Mouse (Mus musculus) naive thymus-derived CD4-positive, alpha-beta T cell, adult 2 months (primary cell): Measurements from ENCODE around the gene Nubpl.

Experiments used
- DNase-seq: peaks from one replicate; pipeline ENCODE4 v3.0.0-alpha.2; 2011; ENCODE audit warnings: low read depth

Nubpl gene

DNA sequence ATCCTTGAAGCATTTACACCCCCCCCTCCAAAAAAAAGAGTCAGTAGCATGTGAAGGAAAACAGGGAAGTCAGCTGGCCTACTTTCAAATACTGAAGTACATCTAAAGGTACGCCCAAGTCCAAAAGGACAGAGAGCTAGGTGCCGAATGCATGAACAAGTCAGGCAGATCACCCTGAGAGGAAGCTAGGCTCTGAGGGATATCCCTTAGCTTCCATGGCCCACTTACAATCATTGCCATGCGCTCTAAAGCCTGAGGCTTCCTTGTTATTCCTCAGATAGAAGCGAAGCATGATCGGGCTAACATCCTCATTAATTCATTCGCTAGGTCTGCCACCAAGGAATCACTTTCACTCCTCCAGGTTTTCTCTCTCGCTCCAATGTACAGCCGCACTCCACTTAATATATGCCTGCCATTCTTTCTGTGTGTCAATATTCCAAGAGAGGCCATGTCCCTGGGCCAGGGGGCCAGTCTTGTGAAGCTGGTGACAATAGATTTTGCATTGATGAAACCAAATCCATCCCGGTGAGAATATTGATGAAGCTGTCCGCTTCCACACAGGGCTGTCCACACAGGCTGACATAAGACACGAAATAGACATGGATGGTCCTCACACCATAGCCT, 237.7 kb downstream of the Nubpl start:
- DNase-seq: no peak

GRCm38 (mm10) chr12:52338136-52338753, 240.7 kb downstream of the Nubpl start:
- DNase-seq: no peak

DNA sequence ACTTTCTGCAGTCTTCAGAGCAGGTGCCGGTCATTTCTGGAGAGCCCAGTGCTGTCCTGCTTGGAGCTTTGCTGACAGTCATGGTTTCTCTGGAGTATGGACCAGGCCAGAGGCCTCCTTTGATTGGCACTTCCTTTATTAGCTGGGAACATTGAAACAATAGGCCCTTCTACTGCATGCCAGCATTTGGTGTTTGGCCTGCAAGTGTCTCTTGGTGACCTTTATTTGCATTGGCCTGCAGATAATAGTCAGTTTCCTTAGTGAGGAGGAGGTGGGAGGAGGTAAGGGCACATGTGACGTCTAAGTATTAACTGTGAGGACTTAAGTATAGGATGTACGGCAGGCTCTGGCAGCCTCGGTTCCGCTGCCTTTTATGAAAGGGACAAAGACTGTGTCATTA, 249.1 kb downstream of the Nubpl start:
- no peak for DNase-seq

DNA sequence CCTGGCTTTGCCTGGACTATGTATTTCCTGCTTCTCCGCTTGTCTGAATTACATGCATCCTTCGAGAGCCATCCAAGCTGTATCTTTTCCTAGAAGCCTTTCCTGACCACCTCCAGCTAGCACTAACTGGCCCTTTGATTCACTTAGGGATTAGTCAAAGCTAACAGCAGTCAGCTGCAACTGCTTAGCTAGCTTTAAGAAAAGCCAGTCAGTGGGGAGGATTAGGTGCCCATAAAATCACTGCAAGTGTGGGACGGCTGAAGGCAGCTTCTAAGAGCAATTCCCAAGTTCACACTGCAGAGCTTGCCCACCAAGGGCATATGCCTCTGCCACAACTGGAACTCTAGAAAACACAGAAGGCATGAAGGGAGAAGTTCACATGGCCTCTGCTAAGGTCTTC, 252.7 kb downstream of the Nubpl start:
- DNase-seq: no peak

- DNase-seq: no peak
Observed at GRCm38 (mm10) chr12:52359484-52359883, 261.9 kb downstream of the Nubpl start.

DNA sequence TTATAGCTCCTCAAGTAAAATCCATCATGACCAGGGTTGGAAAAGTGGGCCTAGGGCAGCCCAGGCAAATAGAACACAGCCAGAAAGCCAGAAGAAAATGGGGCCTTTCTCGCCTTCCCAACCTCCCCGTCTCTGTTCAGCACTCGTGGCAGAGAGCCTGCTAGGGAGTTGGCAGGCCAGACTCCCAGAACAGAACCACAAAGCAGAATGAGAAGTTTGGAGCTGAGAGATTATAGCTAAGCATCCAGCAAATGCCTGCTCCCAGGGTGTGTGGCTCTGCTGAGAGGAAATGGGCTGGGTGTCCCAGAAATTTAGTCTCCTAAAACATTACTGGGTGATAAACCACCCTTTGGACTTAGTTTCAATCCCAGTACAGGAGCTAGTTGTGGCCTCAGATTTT, 262.6 kb downstream of the Nubpl start:
- no peak for DNase-seq

GRCm38 (mm10) chr12:52361198-52361597, 263.7 kb downstream of the Nubpl start:
- DNase-seq: no peak
